Mouse (Mus musculus): ENCODE measurements around the gene Gm28729.

- TF ChIP-seq CTCF (IDR thresholded peaks at IDR 0.05; ENCODE audit: low read depth, low read length) (no peak), TAL1 (conservative IDR thresholded peaks at IDR 0.05; ENCODE audit: low read depth, low read length) (no peak), GATA1 (IDR thresholded peaks at IDR 0.05; ENCODE audit: borderline replicate concordance, low read length) (no peak), POLR2AphosphoS5 (IDR thresholded peaks at IDR 0.05; ENCODE audit: insufficient replicate concordance, low read depth, low read length) (no peak)
These were observed 20.8 kb downstream of the Gm28729 start for GRCm38 (mm10) chr9:96504116-96504895.
